Mouse (Mus musculus) lung, embryonic 14.5 days (tissue): Measurements from ENCODE around the gene Ntn3. TPM values are rescaled to one million over a fixed set of nuclear protein-coding genes. Genes with fewer than 3 reads are reported as not detected.
A peak's percentile ranks its signal among the peaks of the same experiment; 100 is the strongest.

Experiments
- ATAC-seq: fragments of 200-750 bp; cut with Nextera tagmentation; 2 replicates; pipeline ENCODE4 v1.8.0; 2017; ENCODE audit warnings: mild to moderate bottlenecking, moderate TSS enrichment, moderate library complexity; ENCODE audit not compliant: insufficient read depth
- DNase-seq: peaks from one replicate; pipeline ENCODE4 v3.0.0-alpha.2; 2015
- H3K27ac ChIP-seq: fragments of 300-500 bp; sonication (generic); 2 replicates; pipeline ENCODE4 v1.5.1; 2014; ENCODE audit warnings: low read depth, mild to moderate bottlenecking, moderate library complexity
- H3K27me3 ChIP-seq: fragments of 300-500 bp; sonication (generic); 2 replicates; pipeline ENCODE4 v1.6.1; 2014; ENCODE audit warnings: low read length, control low read depth; ENCODE audit not compliant: insufficient read depth
- H3K36me3 ChIP-seq: fragments of 300-500 bp; sonication (generic); 2 replicates; pipeline ENCODE4 v1.6.1; 2014; ENCODE audit warnings: control low read depth; ENCODE audit not compliant: insufficient read depth
- H3K4me1 ChIP-seq: fragments of 300-500 bp; sonication (generic); 2 replicates; pipeline ENCODE4 v1.6.1; 2014; ENCODE audit warnings: antibody characterized with exemption, control low read depth; ENCODE audit not compliant: insufficient read depth
- H3K4me2 ChIP-seq: fragments of 300-500 bp; sonication (generic); 2 replicates; pipeline ENCODE4 v1.6.1; 2014; ENCODE audit warnings: mild to moderate bottlenecking
- H3K4me3 ChIP-seq: fragments of 300-500 bp; sonication (generic); 2 replicates; pipeline ENCODE4 v1.5.1; 2014; ENCODE audit warnings: low read depth, low read length
- H3K9ac ChIP-seq: fragments of 300-500 bp; sonication (generic); 2 replicates; pipeline ENCODE4 v1.6.1; 2014
- H3K9me3 ChIP-seq: fragments of 300-500 bp; sonication (generic); 2 replicates; pipeline ENCODE4 v1.6.1; 2016; ENCODE audit warnings: low read depth, low read length, control low read depth
- CTCF ChIP-seq: IDR thresholded peaks from 2 replicates; pipeline ENCODE4 v1.5.1; 2016; ENCODE audit warnings: antibody characterized with exemption, low read depth
- WGBS: fragments of 180-500 bp; shearing (Covaris S2); extraction: QIAGEN DNeasy Blood & Tissue Kit; methylation state at CpG from one replicate; pipeline ENCODE4 v1.1.7; 2014; 5-methylcytosine and 5-hydroxymethylcytosine counted together
- polyA plus RNA-seq: library from polyadenylated mRNA; unstranded; fragments of >200 nt; fragmentation: Nextera tagmentation; extraction: Ambion mirVana; gene quantifications from 2 replicates; pipeline ENCODE4 v1.2.1, GENCODE M21; 2014

Gene Ntn3
- polyA plus RNA-seq, 1 experiment from 2014 or later = 10.3 TPM

- no peak overlapping the region for H3K4me2 ChIP-seq
- H3K4me3 ChIP-seq = no peak overlapping the region
- peaks cover 6% of the 10 kb centered on the region; the same call in 1 of the 2 replicates for H3K4me1 ChIP-seq
- H3K9me3 ChIP-seq = no peaks in the 10 kb centered on the region
- DNase-seq (no peak), ATAC-seq (no peak)
- no peak overlapping the region for H3K27ac ChIP-seq
- H3K27me3 ChIP-seq = no peaks in the 10 kb centered on the region
- peaks cover 67% of the 10 kb centered on the region for H3K36me3 ChIP-seq
- 80% methylated on average over 5 of the region's 5 CpGs for whole genome bisulfite sequencing
- H3K9ac ChIP-seq = no peak overlapping the region
- TF ChIP-seq CTCF = no peak
These were observed 14.2 kb upstream of the Ntn3 start for GRCm38 (mm10) chr17:24223513-24223912.

- Histone ChIP-seq H3K9me3 (no peaks in the 10 kb centered on the region), H3K4me1 (peaks cover 6% of the 10 kb centered on the region; the same call in 1 of the 2 replicates), H3K4me3 (no peak overlapping the region), H3K36me3 (peaks cover 65% of the 10 kb centered on the region), H3K4me2 (no peak overlapping the region), H3K27ac (no peak overlapping the region), H3K9ac (no peak overlapping the region), H3K27me3 (no peaks in the 10 kb centered on the region)
- DNase-seq = no peak
- 69% methylated on average over 6 of the region's 6 CpGs for WGBS
- ATAC-seq = no peak
- no peak for TF ChIP-seq CTCF
These were observed 13.3 kb upstream of the Ntn3 start for GRCm38 (mm10) chr17:24222653-24223052.

- no peaks in the 10 kb centered on the region for H3K9me3 ChIP-seq
- TF ChIP-seq CTCF = no peak
- H3K4me1 ChIP-seq = peaks cover 6% of the 10 kb centered on the region; the same call in 1 of the 2 replicates
- H3K4me3 ChIP-seq = peak within 1 kb of the TSS; percentile 85
- peaks cover 64% of the 10 kb centered on the region for H3K36me3 ChIP-seq
- ATAC-seq (peak; percentile 93), DNase-seq (peak; percentile 97)
- 3% methylated on average over 41 of the region's 41 CpGs for WGBS
- no peaks in the 10 kb centered on the region for H3K27me3 ChIP-seq
- H3K4me2 ChIP-seq = peak within 1 kb of the TSS; percentile 90
- peak within 1 kb of the TSS; percentile 82 for H3K9ac ChIP-seq
- peak within 1 kb of the TSS; percentile 63; the same call in 1 of the 2 replicates for H3K27ac ChIP-seq
These were observed 11.4 kb upstream of the Ntn3 start, which contains the start of gene Tedc2 for GRCm38 (mm10) chr17:24220435-24221411. TSS of gene Tedc2 (minus strand) at chr17:24220851.

GRCm38 (mm10) chr17:24216836-24217235 is 7.5 kb upstream of the Ntn3 start:
- Histone ChIP-seq H3K4me2 (no peak overlapping the region), H3K27ac (no peak overlapping the region), H3K4me3 (no peak overlapping the region), H3K4me1 (peaks cover 13% of the 10 kb centered on the region; the same call in 1 of the 2 replicates), H3K9me3 (no peaks in the 10 kb centered on the region), H3K36me3 (peaks cover 35% of the 10 kb centered on the region), H3K9ac (no peak overlapping the region), H3K27me3 (no peaks in the 10 kb centered on the region)
- 70% methylated on average over 4 of the region's 4 CpGs for WGBS
- no peak for DNase-seq
- no peak for TF ChIP-seq CTCF
- no peak for ATAC-seq

- H3K9ac ChIP-seq = no peak overlapping the region
- no peaks in the 10 kb centered on the region for H3K9me3 ChIP-seq
- H3K4me3 ChIP-seq = no peak overlapping the region
- H3K36me3 ChIP-seq = peaks cover 31% of the 10 kb centered on the region
- H3K27me3 ChIP-seq = peaks cover 6% of the 10 kb centered on the region; the same call in 1 of the 2 replicates
- no peak for TF ChIP-seq CTCF
- ATAC-seq = no peak
- H3K4me2 ChIP-seq = no peak overlapping the region; the same call in 1 of the 2 replicates
- peaks cover 33% of the 10 kb centered on the region for H3K4me1 ChIP-seq
- WGBS = 57% methylated on average over 6 of the region's 6 CpGs
- peak overlapping the region; percentile 18; the same call in 1 of the 2 replicates for H3K27ac ChIP-seq
- DNase-seq = peak; percentile 46
These were observed 3.9 kb upstream of the Ntn3 start for GRCm38 (mm10) chr17:24213186-24213585.

- DNase-seq (no peak), ATAC-seq (no peak)
- Histone ChIP-seq H3K27me3 (peaks cover 13% of the 10 kb centered on the region), H3K4me1 (peaks cover 38% of the 10 kb centered on the region), H3K4me3 (peak overlapping the region; percentile 51), H3K27ac (peak overlapping the region; percentile 88; the same call in 1 of the 2 replicates), H3K36me3 (peaks cover 25% of the 10 kb centered on the region), H3K9me3 (no peaks in the 10 kb centered on the region), H3K4me2 (peak overlapping the region; percentile 97), H3K9ac (no peak overlapping the region)
- no peak; the same call in none of the 2 replicates for TF ChIP-seq CTCF
- 28% methylated on average over 5 of the region's 5 CpGs for WGBS
These were observed 3.2 kb upstream of the Ntn3 start for GRCm38 (mm10) chr17:24212441-24213018.
